Mouse (Mus musculus) cerebellum, adult 2 months (tissue): Measurements from ENCODE around the gene Csrp1.

ENCODE experiments used
- CTCF ChIP-seq: fragments of 200-500 bp; IDR thresholded peaks from 2 replicates; pipeline ENCODE4 v1.5.1; 2011; ENCODE audit warnings: low read depth, mild to moderate bottlenecking, control low read depth, low read length, moderate library complexity, borderline replicate concordance; ENCODE audit not compliant: insufficient read depth
- POLR2A ChIP-seq: fragments of 200-500 bp; IDR thresholded peaks from 2 replicates; pipeline ENCODE4 v1.6.1; 2011; ENCODE audit warnings: low read length, control low read depth, borderline replicate concordance; ENCODE audit not compliant: insufficient read depth

GRCm38 (mm10) chr1:135770896-135771572, 51.2 kb downstream of the Csrp1 start:
- TF ChIP-seq POLR2A (no peak), CTCF (no peak)
